9 mouse cellular contexts compared by ENCODE assay signal in the genomic region with DNA sequence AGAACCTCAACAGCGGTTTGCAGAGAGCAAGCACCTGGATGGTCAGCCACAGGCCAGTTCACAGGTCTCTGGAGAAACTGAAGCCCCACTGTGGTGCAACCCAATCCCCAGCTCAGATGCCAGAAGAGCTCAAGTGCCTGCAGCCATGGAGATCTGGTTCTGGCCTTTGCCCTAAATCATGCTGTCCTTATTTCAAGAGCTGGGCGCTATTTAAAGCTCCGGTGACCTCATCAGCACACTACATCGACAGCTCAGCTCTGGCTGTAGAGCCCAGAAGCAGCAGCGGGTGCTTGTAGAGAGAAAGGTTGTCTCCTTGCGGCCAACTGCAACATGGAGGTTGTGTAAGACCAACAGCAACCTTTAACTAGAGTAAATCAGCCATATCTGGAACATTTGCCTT. TPM values are rescaled to one million over a fixed set of nuclear protein-coding genes. Genes with fewer than 3 reads are reported as not detected.
DNase-seq lines count a peak whose midpoint lies in the region; ATAC-seq and TF ChIP-seq lines count a peak whose summit lies in the region.
"Had no signal": no experiment of that assay in that cellular context is flagged by ENCODE, and none has a peak within 500 bp of the region (broad histone marks: within the 10 kb centered on the region; RNA-seq: fewer than 3 reads in every experiment).

No protein-coding gene starts in this region.

- no peaks in the 10 kb centered on the region; a peak in 1 of 4 replicates for H3K4me1 ChIP-seq in MEL (ENCODE audit: control insufficient read depth in 1 of 2, insufficient read depth in 2 of 2, low read length in 2 of 2)
- H3K4me1 ChIP-seq in liver, embryonic 16.5 days (ENCODE audit: control insufficient read depth, low read depth, low read length) = peaks cover 14% of the 10 kb centered on the region

- peaks cover 7 to 36% of the 10 kb centered on the region in 2 experiments for H3K36me3 ChIP-seq in MEL (ENCODE audit: control insufficient read depth in 1 of 2, insufficient read depth in 2 of 2, low read length in 2 of 2)
- peaks cover 17% of the 10 kb centered on the region for H3K36me3 ChIP-seq in liver, embryonic 16.5 days (ENCODE audit: control insufficient read depth, insufficient read depth)

- DNase-seq in MEL (ENCODE audit: low read depth, low spot score) = no peak
- peak; percentile 70 for DNase-seq in adrenal gland, postnatal 10 days
- DNase-seq in heart, adult 11 months = peak; percentile 98
- DNase-seq in T-cell, adult 2 months (ENCODE audit: low spot score) = no peak
- DNase-seq in spleen, adult 12 weeks (ENCODE audit: low spot score) = no peak
- no peak for DNase-seq in layer of hippocampus, adult 9-10 months (ENCODE audit: low spot score)
- no peak for DNase-seq in spleen, postnatal 14 days (ENCODE audit: low spot score in 2 of 2)

- H3K9ac ChIP-seq in MEL (ENCODE audit: control insufficient read depth, low read depth, low read length, poor library complexity, severe bottlenecking) = no peak overlapping the region
- no peak overlapping the region for H3K9ac ChIP-seq in liver, embryonic 16.5 days (ENCODE audit: low read depth, low read length)

- peak; percentile 63 for ATAC-seq in liver, embryonic 16.5 days (ENCODE audit: low read depth)

- H3K27ac ChIP-seq in MEL (ENCODE audit: control insufficient read depth, low read depth, low read length) = no peak overlapping the region
- peak overlapping the region; percentile 52 for H3K27ac ChIP-seq in liver, embryonic 16.5 days (ENCODE audit: low read length)

- no peaks in the 10 kb centered on the region for H3K27me3 ChIP-seq in MEL (ENCODE audit: control insufficient read depth in 1 of 2, insufficient read depth in 2 of 2, low read length in 2 of 2)
- no peaks in the 10 kb centered on the region for H3K27me3 ChIP-seq in liver, embryonic 16.5 days (ENCODE audit: control insufficient read depth, insufficient read depth, low read depth, low read length)

- no peak for TF ChIP-seq RAD21 in MEL (IDR thresholded peaks at IDR 0.05; ENCODE audit: low read depth, low read length)

- peaks cover 62% of the 10 kb centered on the region for H3K79me2 ChIP-seq in MEL (ENCODE audit: control insufficient read depth, insufficient read depth, low read length, poor library complexity)

- no peaks in the 10 kb centered on the region for H3K9me3 ChIP-seq in MEL (replicated peaks; ENCODE audit: insufficient read depth, low read length)
- H3K9me3 ChIP-seq in liver, embryonic 16.5 days (replicated peaks; ENCODE audit: control insufficient read depth, low read length) = no peaks in the 10 kb centered on the region

- no peak overlapping the region for H3K4me3 ChIP-seq in MEL (ENCODE audit: control insufficient read depth in 1 of 2, insufficient read depth in 1 of 2, low read depth in 2 of 2, low read length in 2 of 2)
- H3K4me3 ChIP-seq in liver, embryonic 16.5 days (ENCODE audit: low read depth, low read length) = no peak overlapping the region

- no peak for TF ChIP-seq CTCF in MEL (IDR thresholded peaks at IDR 0.05 in 2 of 3, conservative IDR thresholded peaks at IDR 0.05 in 1 of 3; ENCODE audit: control insufficient read depth in 1 of 3, insufficient read depth in 1 of 3, low read depth in 2 of 3, low read length in 3 of 3, poor library complexity in 1 of 3, severe bottlenecking in 1 of 3)

- 66% methylated on average over 6 of the region's 6 CpGs for WGBS in liver, embryonic 16.5 days (ENCODE audit: insufficient replicate concordance)

- H3K4me2 ChIP-seq in liver, embryonic 16.5 days (ENCODE audit: low read depth, low read length) = no peak overlapping the region

- TF ChIP-seq POLR2A in MEL (IDR thresholded peaks at IDR 0.05; ENCODE audit: control insufficient read depth in 1 of 2, insufficient read depth in 1 of 2, low read depth in 1 of 2, low read length in 2 of 2, poor library complexity in 1 of 2) = no peak

- TF ChIP-seq EP300 in MEL (IDR thresholded peaks at IDR 0.05; ENCODE audit: low read depth in 1 of 2, low read length in 2 of 2) = no peak

TF ChIP-seq in MEL, 35 proteins besides CTCF, POLR2A, EP300 and RAD21:
- TF ChIP-seq POLR2AphosphoS2 (IDR thresholded peaks at IDR 0.05; ENCODE audit: low read length) = 0 out of 2 replicates have a peak, but pooled peaks have one; percentile 35
- TF ChIP-seq MAFK (IDR thresholded peaks at IDR 0.05; ENCODE audit: borderline replicate concordance, low read depth, low read length) = no peak
TF ChIP-seq in MEL: peak in this region for 1.

RNA-seq across cellular contexts. Expression of a gene that starts 20.3 kb away (rescaled TPM):
- total RNA-seq in MEL (2012; rRNA removed) = 109 and 116 TPM in 2 replicates
- polyA plus RNA-seq in MEL (2012; ENCODE audit: insufficient read depth in 1 of 2, insufficient read length in 2 of 2, low read depth in 1 of 2, low replicate concordance in 2 of 2, missing spikeins in 1 of 2) = 100 to 1,000 TPM; 268 to 295 TPM
- 100 to 1,000 TPM; 413 to 414 TPM for total RNA-seq in adrenal gland, postnatal 10 days (2021)
- 59.2 and 60.1 TPM in 2 replicates for polyA plus RNA-seq in liver, embryonic 16.5 days (2015; fragmentation: Nextera tagmentation; extraction: Ambion mirVana)

RNA-seq across cellular contexts. Expression of a gene that starts 26.4 kb away (rescaled TPM):
- total RNA-seq in MEL (2012; rRNA removed) = not detected in 2 replicates
- polyA plus RNA-seq in MEL (2012; ENCODE audit: insufficient read depth in 1 of 2, insufficient read length in 2 of 2, low read depth in 1 of 2, low replicate concordance in 2 of 2, missing spikeins in 1 of 2) = not detected
- total RNA-seq in adrenal gland, postnatal 10 days (2021) = 10 to 100 TPM; 68.2 to 90.0 TPM
- polyA plus RNA-seq in liver, embryonic 16.5 days (2015; fragmentation: Nextera tagmentation; extraction: Ambion mirVana) = 9.8 and 19.9 TPM in 2 replicates
- polyA plus RNA-seq: activated CD4-positive, CD25-positive, alpha-beta regulatory T cell, adult 4 months had no signal

Comparison
In these comparisons a context has a peak if more than half of its experiments do, and no peak if none do; other contexts are left out.
1. DNase-seq: peak in adrenal gland, postnatal 10 days (single experiment) and heart, adult 11 months (single experiment); none in MEL (single experiment), T-cell, adult 2 months (single experiment), spleen, adult 12 weeks (single experiment), layer of hippocampus, adult 9-10 months (single experiment) and spleen, postnatal 14 days (0 of 2).
2. RNA of a gene that starts 26.4 kb away (total RNA-seq): 68.2 to 90.0 TPM in adrenal gland, postnatal 10 days; not detected in MEL; every median in the first group is over 10 times any median in the second.